Mouse (Mus musculus) hindbrain, embryonic 15.5 days (tissue): ENCODE measurements around the gene Vgll4. TPM values are rescaled to one million over a fixed set of nuclear protein-coding genes. Genes with fewer than 3 reads are reported as not detected.

ENCODE experiments used
- ATAC-seq: fragments of 200-750 bp; cut with Nextera tagmentation; 2 replicates; pipeline ENCODE4 v1.8.0; 2017; ENCODE audit warnings: low read depth, moderate number of reproducible peaks, moderate TSS enrichment; ENCODE audit not compliant: low FRiP score
- H3K27ac ChIP-seq: fragments of 300-500 bp; sonication (generic); replicated peaks from 2 replicates; pipeline ENCODE4 v1.5.1; 2015; ENCODE audit warnings: mild to moderate bottlenecking, inconsistent platforms
- H3K27me3 ChIP-seq: fragments of 300-500 bp; sonication (generic); 2 replicates; pipeline ENCODE4 v1.6.1; 2015; ENCODE audit warnings: control low read depth, inconsistent platforms
- H3K36me3 ChIP-seq: fragments of 300-500 bp; sonication (generic); 2 replicates; pipeline ENCODE4 v1.6.1; 2015; ENCODE audit warnings: control low read depth, inconsistent platforms
- H3K4me1 ChIP-seq: fragments of 300-500 bp; sonication (generic); replicated peaks from 2 replicates; pipeline ENCODE4 v1.6.1; 2015; ENCODE audit warnings: control low read depth, inconsistent platforms
- H3K4me2 ChIP-seq: fragments of 300-500 bp; sonication (generic); 2 replicates; pipeline ENCODE4 v1.6.1; 2015; ENCODE audit warnings: moderate library complexity, mild to moderate bottlenecking, inconsistent platforms
- H3K4me3 ChIP-seq: fragments of 300-500 bp; sonication (generic); 2 replicates; pipeline ENCODE4 v1.5.1; 2015; ENCODE audit warnings: mild to moderate bottlenecking, inconsistent platforms
- H3K9ac ChIP-seq: fragments of 300-500 bp; sonication (generic); 2 replicates; pipeline ENCODE4 v1.6.1; 2015; ENCODE audit warnings: inconsistent platforms
- H3K9me3 ChIP-seq: fragments of 300-500 bp; sonication (generic); 2 replicates; pipeline ENCODE4 v1.6.1; 2016; ENCODE audit warnings: control low read depth, inconsistent platforms
- WGBS: fragments of 180-500 bp; shearing (Covaris S2); methylation state at CpG from one replicate; pipeline ENCODE4 v1.1.7; 2015; 5-methylcytosine and 5-hydroxymethylcytosine counted together
- polyA plus RNA-seq: library from polyadenylated mRNA; unstranded; fragments of >200 nt; fragmentation: Nextera tagmentation; extraction: Ambion mirVana; gene quantifications from 2 replicates; pipeline ENCODE4 v1.2.1, GENCODE M21; 2015

The Vgll4 gene
- polyA plus RNA-seq, 1 experiment from 2014 or later, result 51.8 TPM

GRCm38 (mm10) chr6:114846153-114846772 is 123.5 kb downstream of the Vgll4 start:
- WGBS, result 10% methylated on average over 4 of the region's 4 CpGs
- Histone ChIP-seq H3K4me1 (peaks cover 39% of the 10 kb centered on the region), H3K9ac (no peak overlapping the region), H3K27me3 (no peaks in the 10 kb centered on the region), H3K4me2 (no peak overlapping the region), H3K9me3 (no peaks in the 10 kb centered on the region), H3K4me3 (no peak overlapping the region), H3K27ac (no peak overlapping the region), H3K36me3 (no peaks in the 10 kb centered on the region)
- ATAC-seq, result no peak

GRCm38 (mm10) chr6:114842863-114843262 is 126.9 kb downstream of the Vgll4 start:
- Histone ChIP-seq H3K9me3 (no peaks in the 10 kb centered on the region), H3K36me3 (no peaks in the 10 kb centered on the region), H3K27me3 (no peaks in the 10 kb centered on the region), H3K4me1 (peaks cover 33% of the 10 kb centered on the region), H3K4me2 (no peak overlapping the region), H3K27ac (no peak overlapping the region), H3K4me3 (no peak overlapping the region), H3K9ac (no peak overlapping the region)
- ATAC-seq, result no peak
- WGBS, result 90% methylated on average over 2 of the region's 2 CpGs

- no peak overlapping the region for H3K4me2 ChIP-seq
- no peak overlapping the region for H3K4me3 ChIP-seq
- no peaks in the 10 kb centered on the region for H3K36me3 ChIP-seq
- H3K9ac ChIP-seq, result no peak overlapping the region
- H3K9me3 ChIP-seq, result no peaks in the 10 kb centered on the region
- H3K27me3 ChIP-seq, result no peaks in the 10 kb centered on the region
- 38% methylated on average over 3 of the region's 3 CpGs for WGBS
- H3K27ac ChIP-seq, result no peak overlapping the region; the same call in 1 of the 2 replicates
- peaks cover 33% of the 10 kb centered on the region for H3K4me1 ChIP-seq
- no peak for ATAC-seq
Measured at GRCm38 (mm10) chr6:114842131-114842530, 127.7 kb downstream of the Vgll4 start.

- WGBS, result 91% methylated on average over 7 of the region's 7 CpGs
Measured at GRCm38 (mm10) chr6:114840012-114840411, 129.8 kb downstream of the Vgll4 start.

GRCm38 (mm10) chr6:114838872-114839271 is 130.9 kb downstream of the Vgll4 start:
- H3K27me3 ChIP-seq, result no peaks in the 10 kb centered on the region
- ATAC-seq, result no peak
- WGBS, result 94% methylated on average over 4 of the region's 4 CpGs
- H3K36me3 ChIP-seq, result no peaks in the 10 kb centered on the region
- H3K4me3 ChIP-seq, result no peak overlapping the region
- no peaks in the 10 kb centered on the region for H3K9me3 ChIP-seq
- H3K4me2 ChIP-seq, result no peak overlapping the region
- no peak overlapping the region for H3K27ac ChIP-seq
- H3K9ac ChIP-seq, result no peak overlapping the region
- peaks cover 29% of the 10 kb centered on the region for H3K4me1 ChIP-seq

More at GRCm38 (mm10) chr6:114840012-114840411, 129.8 kb downstream of the Vgll4 start:
- Histone ChIP-seq H3K9me3 (no peaks in the 10 kb centered on the region), H3K27me3 (no peaks in the 10 kb centered on the region), H3K4me1 (peaks cover 24% of the 10 kb centered on the region), H3K27ac (no peak overlapping the region), H3K9ac (no peak overlapping the region), H3K4me2 (no peak overlapping the region), H3K36me3 (no peaks in the 10 kb centered on the region), H3K4me3 (no peak overlapping the region)
- no peak for ATAC-seq

- 87% methylated on average over 3 of the region's 3 CpGs for WGBS
- Histone ChIP-seq H3K4me3 (no peak overlapping the region), H3K9ac (no peak overlapping the region), H3K4me2 (no peak overlapping the region), H3K4me1 (peaks cover 23% of the 10 kb centered on the region), H3K27ac (no peak overlapping the region), H3K36me3 (no peaks in the 10 kb centered on the region), H3K9me3 (no peaks in the 10 kb centered on the region), H3K27me3 (no peaks in the 10 kb centered on the region)
- ATAC-seq, result no peak
Measured at GRCm38 (mm10) chr6:114836433-114836832, 133.4 kb downstream of the Vgll4 start.

GRCm38 (mm10) chr6:114835752-114836151 is 134.0 kb downstream of the Vgll4 start:
- Histone ChIP-seq H3K27ac (no peak overlapping the region), H3K36me3 (no peaks in the 10 kb centered on the region), H3K9ac (no peak overlapping the region), H3K4me3 (no peak overlapping the region), H3K27me3 (no peaks in the 10 kb centered on the region), H3K9me3 (no peaks in the 10 kb centered on the region), H3K4me1 (peaks cover 17% of the 10 kb centered on the region; the same call in 1 of the 2 replicates), H3K4me2 (no peak overlapping the region)
- no peak for ATAC-seq
- WGBS, result 81% methylated on average over 1 of the region's 1 CpGs

GRCm38 (mm10) chr6:114835344-114835743 is 134.4 kb downstream of the Vgll4 start:
- Histone ChIP-seq H3K4me3 (no peak overlapping the region), H3K36me3 (no peaks in the 10 kb centered on the region), H3K9me3 (no peaks in the 10 kb centered on the region), H3K9ac (no peak overlapping the region), H3K4me1 (peaks cover 15% of the 10 kb centered on the region; the same call in 1 of the 2 replicates), H3K4me2 (no peak overlapping the region), H3K27me3 (no peaks in the 10 kb centered on the region), H3K27ac (no peak overlapping the region)
- ATAC-seq, result no peak; the same call in 1 of the 2 replicates
- 61% methylated on average over 7 of the region's 7 CpGs for WGBS

- no peak overlapping the region for H3K27ac ChIP-seq
- no peak for ATAC-seq
- no peak overlapping the region for H3K4me2 ChIP-seq
- no peaks in the 10 kb centered on the region for H3K9me3 ChIP-seq
- peaks cover 15% of the 10 kb centered on the region; the same call in 1 of the 2 replicates for H3K4me1 ChIP-seq
- H3K4me3 ChIP-seq, result no peak overlapping the region
- no peaks in the 10 kb centered on the region for H3K27me3 ChIP-seq
- no peaks in the 10 kb centered on the region for H3K36me3 ChIP-seq
- WGBS, result 64% methylated on average over 4 of the region's 4 CpGs
- no peak overlapping the region for H3K9ac ChIP-seq
Measured at GRCm38 (mm10) chr6:114833791-114834346, 135.9 kb downstream of the Vgll4 start.

- Histone ChIP-seq H3K9me3 (no peaks in the 10 kb centered on the region), H3K27ac (no peak overlapping the region), H3K4me2 (no peak overlapping the region), H3K9ac (no peak overlapping the region), H3K27me3 (no peaks in the 10 kb centered on the region), H3K4me1 (peaks cover 15% of the 10 kb centered on the region; the same call in 1 of the 2 replicates), H3K36me3 (no peaks in the 10 kb centered on the region), H3K4me3 (no peak overlapping the region)
- 67% methylated on average over 9 of the region's 9 CpGs for WGBS
- ATAC-seq, result no peak
Measured at GRCm38 (mm10) chr6:114833058-114833685, 136.6 kb downstream of the Vgll4 start.

- Histone ChIP-seq H3K9ac (no peak overlapping the region), H3K36me3 (no peaks in the 10 kb centered on the region), H3K9me3 (no peaks in the 10 kb centered on the region), H3K27ac (no peak overlapping the region), H3K27me3 (no peaks in the 10 kb centered on the region), H3K4me1 (peaks cover 15% of the 10 kb centered on the region; the same call in 1 of the 2 replicates), H3K4me3 (no peak overlapping the region), H3K4me2 (no peak overlapping the region)
- 95% methylated on average over 3 of the region's 3 CpGs for WGBS
- no peak for ATAC-seq
Measured at GRCm38 (mm10) chr6:114831807-114832206, 138.0 kb downstream of the Vgll4 start.

GRCm38 (mm10) chr6:114829660-114830438 is 139.9 kb downstream of the Vgll4 start:
- no peaks in the 10 kb centered on the region for H3K36me3 ChIP-seq
- 0 out of 2 replicates have a peak, but pooled peaks cover 9% of the 10 kb centered on the region for H3K4me1 ChIP-seq
- no peak overlapping the region for H3K27ac ChIP-seq
- 93% methylated on average over 9 of the region's 9 CpGs for WGBS
- no peak overlapping the region for H3K4me2 ChIP-seq
- H3K9me3 ChIP-seq, result no peaks in the 10 kb centered on the region
- no peaks in the 10 kb centered on the region for H3K27me3 ChIP-seq
- H3K4me3 ChIP-seq, result no peak overlapping the region
- H3K9ac ChIP-seq, result no peak overlapping the region
- ATAC-seq, result no peak
